Mouse (Mus musculus): Measurements from ENCODE around the gene Rtel1.

The Rtel1 gene

GRCm38 (mm10) chr2:181391541-181391940 lies 72.0 kb downstream of the Rtel1 start:
- DNase-seq = no peak

GRCm38 (mm10) chr2:181392600-181393213 lies 73.2 kb downstream of the Rtel1 start:
- peak; percentile 88 to 95 for DNase-seq

- no peak for DNase-seq
These were observed 74.5 kb downstream of the Rtel1 start for GRCm38 (mm10) chr2:181394086-181394485.

- DNase-seq = peak; percentile 39 to 41
These were observed 77.7 kb downstream of the Rtel1 start for GRCm38 (mm10) chr2:181397207-181397761.

GRCm38 (mm10) chr2:181401497-181401896 lies 82.0 kb downstream of the Rtel1 start:
- DNase-seq = no peak

GRCm38 (mm10) chr2:181403722-181404121 lies 84.2 kb downstream of the Rtel1 start:
- no peak for DNase-seq

Data from cerebellum, postnatal 25 days (tissue).